Mouse (Mus musculus): Measurements from ENCODE around the gene Hyal3. TPM values are rescaled to one million over a fixed set of nuclear protein-coding genes. Genes with fewer than 3 reads are reported as not detected.
"Not testable (repeated sequence)": the region's sequence is repeated elsewhere in the genome, so short reads cannot be mapped to it uniquely, and the experiment has no call there.

Hyal3 gene
- polyA plus RNA-seq, 1 experiment from 2014 or later, result 1.5 TPM

DNA sequence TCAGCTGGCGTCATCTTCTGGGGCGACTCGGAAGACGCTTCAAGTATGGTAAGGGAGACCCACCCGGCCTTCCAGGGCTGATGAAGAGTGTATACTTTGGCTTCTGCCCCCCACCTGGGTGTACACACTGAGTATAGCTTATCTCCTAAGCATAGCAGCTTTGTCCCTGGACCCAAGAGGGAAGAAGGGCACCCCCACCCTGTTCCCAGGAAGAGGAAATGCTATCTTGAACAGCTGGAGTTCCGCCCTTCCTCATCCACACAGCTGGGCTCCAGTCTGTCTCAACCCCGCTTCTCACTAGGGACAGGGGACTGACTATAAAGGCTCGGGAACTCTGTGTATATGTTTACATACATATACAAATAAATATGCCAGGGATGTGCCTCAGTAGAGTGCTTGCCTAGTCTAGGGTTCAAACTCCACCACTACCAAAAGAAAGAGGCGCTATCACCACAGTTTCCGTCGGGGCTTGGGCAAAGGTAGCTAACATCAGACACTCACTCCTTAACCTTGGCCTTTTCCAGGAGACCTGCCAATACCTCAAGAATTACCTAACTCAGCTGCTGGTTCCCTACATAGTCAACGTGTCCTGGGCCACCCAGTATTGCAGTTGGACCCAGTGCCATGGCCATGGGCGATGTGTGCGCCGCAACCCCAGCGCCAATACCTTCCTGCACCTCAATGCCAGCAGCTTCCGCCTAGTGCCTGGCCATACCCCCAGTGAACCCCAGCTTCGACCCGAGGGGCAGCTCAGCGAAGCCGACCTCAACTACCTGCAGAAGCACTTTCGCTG lies 8.9 kb upstream of the Hyal3 start:
- peak overlapping the region; percentile 52 for H3K27ac ChIP-seq (ENCODE audit: low read depth, low read length)
- 85% methylated on average over 22 of the region's 22 CpGs for WGBS
- H3K4me1 ChIP-seq (replicated peaks; ENCODE audit: control insufficient read depth, insufficient read depth, low read length), result peaks cover 52% of the 10 kb centered on the region
- H3K4me2 ChIP-seq, result peak overlapping the region; percentile 78
- no peaks in the 10 kb centered on the region for H3K9me3 ChIP-seq (ENCODE audit: control insufficient read depth, low read length)
- H3K4me3 ChIP-seq (ENCODE audit: low read depth, low read length), result peak overlapping the region; percentile 80
- peaks cover 25% of the 10 kb centered on the region for H3K36me3 ChIP-seq (ENCODE audit: control insufficient read depth, insufficient read depth, low read length)
- peak overlapping the region; percentile 84; the same call in 1 of the 2 replicates for H3K9ac ChIP-seq (ENCODE audit: low read depth, low read length)
- ATAC-seq (replicated peaks; ENCODE audit: low FRiP score) (no peak; the same call in 1 of the 2 replicates), DNase-seq (ENCODE audit: low spot score) (no peak)
- no peaks in the 10 kb centered on the region for H3K27me3 ChIP-seq (replicated peaks; ENCODE audit: control insufficient read depth, insufficient read depth, low read length)

DNA sequence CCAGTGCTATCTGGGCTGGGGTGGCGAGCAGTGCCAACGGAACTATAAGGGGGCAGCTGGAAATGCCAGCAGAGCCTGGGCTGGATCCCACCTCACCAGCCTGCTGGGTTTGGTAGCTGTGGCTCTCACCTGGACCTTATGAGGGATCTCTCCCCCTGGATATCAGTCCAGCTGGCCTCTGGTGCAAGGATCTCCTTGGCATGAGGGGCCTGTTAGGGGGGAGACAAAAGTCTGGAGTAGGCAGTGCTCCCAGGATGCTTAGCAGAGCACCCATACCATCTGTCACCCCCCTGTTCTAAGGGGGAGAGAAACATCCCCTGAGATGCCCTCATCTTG lies 8.3 kb upstream of the Hyal3 start:
- Histone ChIP-seq H3K27ac (ENCODE audit: low read depth, low read length) (peak overlapping the region; percentile 52), H3K9me3 (ENCODE audit: control insufficient read depth, low read length) (no peaks in the 10 kb centered on the region), H3K36me3 (ENCODE audit: control insufficient read depth, insufficient read depth, low read length) (peaks cover 25% of the 10 kb centered on the region), H3K4me2 (peak overlapping the region; percentile 78), H3K27me3 (replicated peaks; ENCODE audit: control insufficient read depth, insufficient read depth, low read length) (no peaks in the 10 kb centered on the region), H3K4me1 (replicated peaks; ENCODE audit: control insufficient read depth, insufficient read depth, low read length) (peaks cover 53% of the 10 kb centered on the region), H3K9ac (ENCODE audit: low read depth, low read length) (no peak overlapping the region), H3K4me3 (ENCODE audit: low read depth, low read length) (peak overlapping the region; percentile 80; the same call in 1 of the 2 replicates)
- DNase-seq (ENCODE audit: low spot score), result no peak
- WGBS, result 95% methylated on average over 2 of the region's 2 CpGs
- no peak for ATAC-seq (replicated peaks; ENCODE audit: low FRiP score)

DNA sequence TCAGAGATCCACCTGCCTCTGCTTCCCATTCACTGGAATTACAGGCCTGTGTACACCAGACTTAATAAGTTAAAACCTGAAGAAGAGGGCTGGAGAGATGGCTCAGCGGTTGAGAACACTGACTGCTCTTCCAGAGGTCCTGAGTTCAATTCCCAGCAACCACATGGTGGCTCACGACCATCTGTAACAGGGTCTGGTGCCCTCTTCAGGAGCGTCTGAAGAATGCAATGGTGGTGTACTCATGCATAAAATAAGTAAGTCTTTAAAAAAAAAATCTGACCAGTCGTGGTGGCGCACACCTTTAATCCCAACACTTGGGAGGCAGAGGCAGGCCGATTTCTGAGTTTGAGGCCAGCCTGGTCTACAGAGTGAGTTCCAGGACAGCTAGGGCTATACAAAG lies 6.8 kb upstream of the Hyal3 start:
- ATAC-seq (replicated peaks; ENCODE audit: low FRiP score); H3K4me2 ChIP-seq; H3K4me3 ChIP-seq (ENCODE audit: low read depth, low read length); H3K9me3 ChIP-seq (ENCODE audit: control insufficient read depth, low read length); H3K27ac ChIP-seq (ENCODE audit: low read depth, low read length); H3K9ac ChIP-seq (ENCODE audit: low read depth, low read length); DNase-seq (ENCODE audit: low spot score); H3K27me3 ChIP-seq (replicated peaks; ENCODE audit: control insufficient read depth, insufficient read depth, low read length): not testable (repeated sequence)
- H3K4me1 ChIP-seq (replicated peaks; ENCODE audit: control insufficient read depth, insufficient read depth, low read length), result peaks cover 48% of the 10 kb centered on the region
- peaks cover 25% of the 10 kb centered on the region for H3K36me3 ChIP-seq (ENCODE audit: control insufficient read depth, insufficient read depth, low read length)
- 78% methylated on average over 6 of the region's 6 CpGs for WGBS

DNA sequence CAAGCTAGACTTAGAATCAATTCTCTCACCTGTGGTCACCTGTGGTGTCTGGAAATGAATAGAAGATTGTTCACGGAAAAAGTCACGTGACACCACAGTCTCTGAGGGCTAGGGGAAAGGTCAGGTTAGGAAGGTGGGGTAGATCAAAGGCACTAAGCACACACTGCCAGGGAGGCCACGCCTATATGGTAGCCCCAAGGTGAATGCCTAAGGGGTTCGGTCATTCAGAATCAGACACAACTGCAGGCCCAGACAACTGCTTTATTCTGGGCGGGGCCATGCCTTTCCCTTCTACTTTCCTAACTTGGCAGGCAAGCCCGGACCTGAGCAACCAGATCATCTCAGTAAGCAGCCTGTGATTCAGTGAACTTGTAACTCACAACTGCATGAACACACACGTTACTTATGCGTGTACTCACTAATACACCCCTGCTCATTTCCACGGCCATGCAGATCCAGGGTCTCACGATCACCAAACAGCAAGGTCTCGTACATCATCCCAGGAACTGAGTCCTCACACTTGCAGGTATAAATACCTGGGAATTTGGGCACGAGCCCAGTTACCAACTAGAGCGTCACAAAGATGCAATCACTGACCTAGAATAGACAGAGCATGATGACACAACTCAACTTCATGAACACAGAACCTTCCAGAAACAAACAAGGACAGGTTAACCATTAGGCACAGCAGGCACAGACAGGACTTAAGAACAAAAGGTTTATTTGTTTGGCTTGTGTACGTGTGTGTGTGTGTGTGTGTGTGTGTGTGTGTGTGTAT lies 4.8 kb upstream of the Hyal3 start:
- WGBS, result 78% methylated on average over 14 of the region's 14 CpGs
- no peak overlapping the region for H3K4me3 ChIP-seq (ENCODE audit: low read depth, low read length)
- DNase-seq (ENCODE audit: low spot score) (no peak), ATAC-seq (replicated peaks; ENCODE audit: low FRiP score) (no peak)
- no peak overlapping the region; the same call in 1 of the 2 replicates for H3K9ac ChIP-seq (ENCODE audit: low read depth, low read length)
- H3K4me1 ChIP-seq (replicated peaks; ENCODE audit: control insufficient read depth, insufficient read depth, low read length), result peaks cover 40% of the 10 kb centered on the region
- H3K9me3 ChIP-seq (ENCODE audit: control insufficient read depth, low read length), result no peaks in the 10 kb centered on the region
- no peaks in the 10 kb centered on the region for H3K27me3 ChIP-seq (replicated peaks; ENCODE audit: control insufficient read depth, insufficient read depth, low read length)
- peaks cover 25% of the 10 kb centered on the region for H3K36me3 ChIP-seq (ENCODE audit: control insufficient read depth, insufficient read depth, low read length)
- peak overlapping the region; percentile 74 for H3K27ac ChIP-seq (ENCODE audit: low read depth, low read length)
- H3K4me2 ChIP-seq, result peak overlapping the region; percentile 88; the same call in 1 of the 2 replicates

DNA sequence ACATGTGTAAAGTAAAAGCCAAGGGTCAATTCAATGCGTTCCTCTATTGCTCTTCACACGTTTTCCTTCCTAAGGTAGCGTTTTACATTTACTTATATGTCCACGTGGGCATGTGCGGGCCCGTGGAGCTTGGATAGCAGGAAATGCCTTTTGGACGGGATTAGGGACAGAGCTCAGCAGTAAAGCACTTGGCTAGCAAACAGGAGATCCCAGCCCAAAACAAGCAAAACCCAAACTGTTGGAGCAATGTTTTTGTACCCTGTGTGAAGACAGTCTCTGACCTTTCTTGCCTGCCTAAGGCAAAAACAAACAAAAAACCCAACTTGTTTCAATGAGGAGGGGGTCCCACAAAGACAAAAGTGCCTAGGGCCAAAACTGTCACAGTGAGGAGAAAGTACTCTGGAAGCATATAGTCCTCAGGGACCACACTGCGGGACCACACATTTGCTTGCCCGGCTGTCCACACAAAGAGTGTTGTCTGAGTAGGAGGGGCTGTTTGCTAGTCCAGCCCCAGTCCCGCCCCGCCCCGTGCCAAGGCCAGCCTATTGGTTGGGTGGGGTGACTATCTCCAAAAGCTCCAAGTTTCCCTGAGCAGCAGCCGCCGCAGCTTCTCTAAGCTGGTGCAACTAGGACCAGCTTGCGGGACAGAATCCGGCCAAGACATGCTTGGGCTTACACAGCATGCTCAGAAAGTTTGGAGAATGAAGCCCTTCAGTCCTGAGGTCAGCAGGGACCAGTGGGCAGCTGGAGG lies 4.1 kb upstream of the Hyal3 start, which contains the start of gene Hyal1:
TSS of gene Hyal1 (plus strand) at position 571 of the 751 bp plus-strand sequence.
- Histone ChIP-seq H3K36me3 (ENCODE audit: control insufficient read depth, insufficient read depth, low read length) (peaks cover 21% of the 10 kb centered on the region), H3K4me1 (replicated peaks; ENCODE audit: control insufficient read depth, insufficient read depth, low read length) (peaks cover 32% of the 10 kb centered on the region), H3K4me2 (peak within 1 kb of the TSS; percentile 88), H3K9me3 (ENCODE audit: control insufficient read depth, low read length) (no peaks in the 10 kb centered on the region), H3K27me3 (replicated peaks; ENCODE audit: control insufficient read depth, insufficient read depth, low read length) (no peaks in the 10 kb centered on the region), H3K9ac (ENCODE audit: low read depth, low read length) (peak within 1 kb of the TSS; percentile 71), H3K4me3 (ENCODE audit: low read depth, low read length) (peak within 1 kb of the TSS; percentile 51), H3K27ac (ENCODE audit: low read depth, low read length) (peak within 1 kb of the TSS; percentile 74)
- ATAC-seq (replicated peaks; ENCODE audit: low FRiP score) (peak; percentile 78), DNase-seq (ENCODE audit: low spot score) (peak; percentile 84)
- WGBS, result 30% methylated on average over 16 of the region's 16 CpGs

DNA sequence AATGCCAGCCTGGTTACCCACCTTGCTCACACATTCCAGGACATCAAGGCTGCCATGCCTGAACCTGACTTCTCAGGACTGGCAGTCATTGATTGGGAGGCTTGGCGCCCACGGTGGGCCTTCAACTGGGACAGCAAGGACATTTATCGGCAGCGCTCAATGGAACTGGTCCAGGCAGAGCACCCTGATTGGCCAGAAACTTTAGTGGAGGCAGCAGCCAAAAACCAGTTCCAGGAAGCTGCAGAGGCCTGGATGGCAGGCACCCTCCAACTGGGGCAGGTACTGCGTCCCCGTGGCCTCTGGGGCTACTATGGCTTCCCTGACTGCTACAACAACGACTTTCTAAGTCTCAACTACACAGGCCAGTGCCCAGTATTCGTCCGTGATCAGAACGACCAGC lies 2.7 kb upstream of the Hyal3 start:
- H3K27ac ChIP-seq (ENCODE audit: low read depth, low read length), result no peak overlapping the region
- WGBS, result 90% methylated on average over 10 of the region's 10 CpGs
- H3K4me1 ChIP-seq (replicated peaks; ENCODE audit: control insufficient read depth, insufficient read depth, low read length), result peaks cover 31% of the 10 kb centered on the region
- no peak for DNase-seq (ENCODE audit: low spot score)
- H3K4me3 ChIP-seq (ENCODE audit: low read depth, low read length), result no peak overlapping the region
- ATAC-seq (replicated peaks; ENCODE audit: low FRiP score), result no peak
- H3K36me3 ChIP-seq (ENCODE audit: control insufficient read depth, insufficient read depth, low read length), result peaks cover 10% of the 10 kb centered on the region
- no peak overlapping the region for H3K9ac ChIP-seq (ENCODE audit: low read depth, low read length)
- H3K4me2 ChIP-seq, result no peak overlapping the region
- H3K27me3 ChIP-seq (replicated peaks; ENCODE audit: control insufficient read depth, insufficient read depth, low read length), result no peaks in the 10 kb centered on the region
- H3K9me3 ChIP-seq (ENCODE audit: control insufficient read depth, low read length), result no peaks in the 10 kb centered on the region

DNA sequence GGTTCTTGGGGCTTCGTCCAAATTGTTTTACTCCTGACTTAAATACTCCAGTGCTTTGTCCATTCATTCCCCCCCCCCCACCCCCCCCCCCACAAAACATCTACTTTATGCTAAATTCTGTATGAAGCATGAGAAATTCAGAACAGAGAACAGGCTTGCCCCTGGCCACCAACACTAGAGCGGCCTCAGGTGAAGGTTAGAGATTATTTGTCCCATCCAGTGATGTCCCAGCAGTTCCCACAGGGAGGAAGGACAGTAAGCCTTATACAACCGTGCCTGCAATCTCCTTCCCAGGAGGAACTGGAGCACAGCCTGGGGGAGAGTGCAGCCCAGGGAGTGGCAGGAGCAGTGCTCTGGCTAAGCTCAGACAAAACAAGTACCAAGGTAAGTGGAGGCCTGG lies 2.0 kb upstream of the Hyal3 start, which contains the start of gene Naa80:
TSS of gene Naa80 (plus strand) at position 301 of the 400 bp plus-strand sequence.
- Histone ChIP-seq H3K36me3 (ENCODE audit: control insufficient read depth, insufficient read depth, low read length) (peaks cover 8% of the 10 kb centered on the region), H3K27ac (ENCODE audit: low read depth, low read length) (no peak within 1 kb of the TSS), H3K4me1 (replicated peaks; ENCODE audit: control insufficient read depth, insufficient read depth, low read length) (peaks cover 35% of the 10 kb centered on the region), H3K4me2 (no peak within 1 kb of the TSS), H3K9me3 (ENCODE audit: control insufficient read depth, low read length) (no peaks in the 10 kb centered on the region), H3K9ac (ENCODE audit: low read depth, low read length) (no peak within 1 kb of the TSS), H3K27me3 (replicated peaks; ENCODE audit: control insufficient read depth, insufficient read depth, low read length) (no peaks in the 10 kb centered on the region), H3K4me3 (ENCODE audit: low read depth, low read length) (no peak within 1 kb of the TSS)
- WGBS, result 83% methylated on average over 3 of the region's 3 CpGs
- DNase-seq (ENCODE audit: low spot score), result no peak
- ATAC-seq (replicated peaks; ENCODE audit: low FRiP score), result no peak

All from liver, embryonic 11.5 days (tissue).